Mouse (Mus musculus) heart, embryonic 10.5 days (tissue): ENCODE data around the gene Pet100. TPM values are rescaled to one million over a fixed set of nuclear protein-coding genes. Genes with fewer than 3 reads are reported as not detected.
A peak's percentile ranks its signal among the peaks of the same experiment; 100 is the strongest.

Source experiments
- DNase-seq: peaks from one replicate; pipeline ENCODE4 v3.0.0-alpha.2; 2017; ENCODE audit warnings: low spot score
- H3K27ac ChIP-seq: fragments of 300-500 bp; sonication (generic); 2 replicates; pipeline ENCODE4 v1.5.1; 2016; ENCODE audit warnings: mild to moderate bottlenecking
- H3K27me3 ChIP-seq: fragments of 300-500 bp; sonication (generic); 2 replicates; pipeline ENCODE4 v1.6.1; 2016; ENCODE audit warnings: mild to moderate bottlenecking; ENCODE audit not compliant: poor library complexity, insufficient read depth, severe bottlenecking
- H3K36me3 ChIP-seq: fragments of 300-500 bp; sonication (generic); 2 replicates; pipeline ENCODE4 v1.6.1; 2016; ENCODE audit warnings: mild to moderate bottlenecking, moderate library complexity
- H3K4me1 ChIP-seq: fragments of 300-500 bp; sonication (generic); 2 replicates; pipeline ENCODE4 v1.6.1; 2016; ENCODE audit warnings: mild to moderate bottlenecking
- H3K4me3 ChIP-seq: fragments of 300-500 bp; sonication (generic); 2 replicates; pipeline ENCODE4 v1.5.1; 2016; ENCODE audit warnings: mild to moderate bottlenecking, moderate library complexity
- H3K9me3 ChIP-seq: fragments of 300-500 bp; sonication (generic); 2 replicates; pipeline ENCODE4 v1.6.1; 2016; ENCODE audit warnings: mild to moderate bottlenecking, moderate library complexity
- WGBS: fragments of 180-500 bp; shearing (Covaris S2); methylation state at CpG from one replicate; pipeline ENCODE4 v1.1.7; 2016; 5-methylcytosine and 5-hydroxymethylcytosine counted together
- polyA plus RNA-seq: library from polyadenylated mRNA; unstranded; fragments of >200 nt; fragmentation: Nextera tagmentation; extraction: Ambion mirVana; gene quantifications from 2 replicates; pipeline ENCODE4 v1.2.1, GENCODE M21; 2016

Pet100 gene
- polyA plus RNA-seq, 1 experiment from 2014 or later: 94.8 TPM

- WGBS: 10% methylated on average over 8 of the region's 8 CpGs
- Histone ChIP-seq H3K4me1 (peaks cover 12% of the 10 kb centered on the region), H3K4me3 (peak overlapping the region; percentile 83), H3K27ac (peak overlapping the region; percentile 90), H3K27me3 (peaks cover 12% of the 10 kb centered on the region), H3K9me3 (no peaks in the 10 kb centered on the region), H3K36me3 (peaks cover 26% of the 10 kb centered on the region)
- DNase-seq: no peak
Measured at GRCm38 (mm10) chr8:3631478-3631875, 10.1 kb downstream of the Pet100 start.

DNA sequence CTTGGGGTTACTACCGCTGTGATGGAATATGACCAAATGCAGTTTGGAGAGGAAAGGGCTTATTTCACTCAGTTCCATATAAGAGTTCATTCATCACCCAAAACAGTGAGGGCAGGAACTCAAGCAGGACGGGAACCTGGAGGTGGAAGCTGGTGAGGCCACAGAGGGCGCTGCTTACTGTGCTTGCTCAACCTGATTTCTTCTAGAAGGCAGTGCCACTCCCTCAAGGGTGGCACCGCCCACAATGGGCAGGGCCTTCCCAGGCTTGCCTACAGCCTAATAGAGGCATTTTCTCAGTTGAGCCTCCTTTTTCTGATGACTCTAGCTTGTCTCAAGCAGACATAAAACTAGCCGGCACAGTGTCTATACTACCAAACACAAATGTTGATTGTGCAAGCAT is 24.5 kb downstream of the Pet100 start:
- Histone ChIP-seq H3K27me3 (no peaks in the 10 kb centered on the region), H3K36me3 (peaks cover 19% of the 10 kb centered on the region), H3K9me3 (no peaks in the 10 kb centered on the region), H3K4me1 (no peaks in the 10 kb centered on the region), H3K4me3 (no peak overlapping the region), H3K27ac (no peak overlapping the region)
- WGBS: 24% methylated on average over 5 of the region's 5 CpGs
- no peak for DNase-seq

DNA sequence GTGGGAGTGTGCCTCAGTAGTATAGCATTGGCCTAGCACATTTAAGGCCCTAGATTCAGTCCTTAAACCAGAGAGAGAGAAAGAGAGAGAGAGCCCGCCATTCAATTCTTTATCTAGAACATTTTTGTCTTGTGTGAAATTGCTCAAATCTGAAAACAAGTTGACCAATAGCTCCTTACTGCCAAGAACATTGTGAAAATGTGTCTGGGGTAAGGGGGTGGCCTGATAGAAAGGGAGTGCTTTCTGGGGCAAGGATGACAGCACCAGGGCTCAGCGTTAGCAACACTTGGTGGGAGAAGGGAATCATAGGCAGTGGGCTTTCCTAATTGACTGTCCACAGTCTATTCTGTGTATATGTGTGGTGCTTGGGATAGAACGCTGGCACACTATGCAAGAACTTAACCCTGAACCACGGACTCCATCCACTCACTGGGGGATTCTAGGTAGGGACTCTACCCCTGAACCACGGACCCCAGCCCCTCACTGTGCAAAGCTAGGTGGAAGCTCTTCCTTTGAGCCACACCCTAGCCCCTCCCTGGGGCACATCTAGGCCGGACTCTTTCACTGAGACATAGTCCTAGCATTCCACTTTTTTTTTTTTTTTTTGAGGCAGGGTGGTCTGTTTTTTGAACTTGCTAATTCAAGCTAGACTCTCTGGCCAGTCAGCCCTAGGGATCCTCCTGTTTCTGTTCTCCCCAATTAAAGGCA is 25.6 kb downstream of the Pet100 start:
- no peak overlapping the region for H3K4me3 ChIP-seq
- no peak for DNase-seq
- H3K4me1 ChIP-seq: no peaks in the 10 kb centered on the region
- no peaks in the 10 kb centered on the region for H3K9me3 ChIP-seq
- no peaks in the 10 kb centered on the region for H3K27me3 ChIP-seq
- no peak overlapping the region for H3K27ac ChIP-seq
- H3K36me3 ChIP-seq: peaks cover 8% of the 10 kb centered on the region; the same call in 1 of the 2 replicates
- 80% methylated on average over 6 of the region's 6 CpGs for WGBS

DNA sequence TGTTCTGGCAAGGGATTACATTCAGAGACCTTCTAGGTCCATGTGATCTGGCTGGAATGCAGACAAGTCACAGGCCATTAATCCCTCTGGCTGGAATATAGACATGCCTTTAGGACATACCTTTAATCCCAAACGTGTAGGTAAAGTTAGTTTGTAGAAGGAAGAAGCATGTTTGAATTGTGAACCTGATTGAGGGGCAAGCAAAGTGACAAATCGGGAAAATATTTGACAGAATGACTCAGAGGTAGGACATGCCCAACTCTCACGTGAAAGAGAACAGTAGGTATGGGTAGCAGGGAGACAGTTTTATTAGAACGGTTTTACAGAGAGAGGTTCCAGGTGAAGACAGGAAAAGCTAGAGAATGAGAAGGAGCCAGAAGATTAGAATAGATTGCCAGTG is 26.2 kb downstream of the Pet100 start:
- Histone ChIP-seq H3K4me3 (no peak overlapping the region), H3K36me3 (peaks cover 3% of the 10 kb centered on the region; the same call in 1 of the 2 replicates), H3K27me3 (no peaks in the 10 kb centered on the region), H3K4me1 (no peaks in the 10 kb centered on the region), H3K27ac (no peak overlapping the region), H3K9me3 (no peaks in the 10 kb centered on the region)
- no peak for DNase-seq
- 69% methylated on average over 4 of the region's 4 CpGs for WGBS

DNA sequence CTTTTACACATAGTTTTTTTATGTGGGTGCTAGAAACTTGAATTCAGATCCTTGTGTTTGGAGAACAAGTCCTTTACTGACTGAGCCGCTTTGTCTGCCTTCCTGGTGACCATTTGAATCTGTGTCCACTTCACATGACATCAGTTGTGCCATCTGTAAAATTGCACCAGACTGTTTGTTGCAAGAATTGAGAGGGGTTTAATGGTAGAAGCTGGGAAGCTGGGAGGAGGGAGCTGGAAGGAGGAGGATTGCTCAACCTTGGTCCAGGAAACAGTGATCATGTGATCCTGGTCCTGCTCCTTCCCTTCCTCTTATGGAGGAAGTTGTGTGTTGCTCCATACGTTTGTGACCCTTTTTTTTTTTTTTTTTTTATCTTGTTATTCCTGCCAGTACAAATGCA is 26.9 kb downstream of the Pet100 start:
- H3K27me3 ChIP-seq: no peaks in the 10 kb centered on the region
- H3K4me1 ChIP-seq: no peaks in the 10 kb centered on the region
- no peak for DNase-seq
- H3K36me3 ChIP-seq: no peaks in the 10 kb centered on the region
- H3K4me3 ChIP-seq: no peak overlapping the region
- no peaks in the 10 kb centered on the region for H3K9me3 ChIP-seq
- H3K27ac ChIP-seq: no peak overlapping the region
- 61% methylated on average over 2 of the region's 2 CpGs for WGBS

- no peaks in the 10 kb centered on the region for H3K9me3 ChIP-seq
- H3K27ac ChIP-seq: no peak overlapping the region
- DNase-seq: no peak
- 0 out of 2 replicates have a peak overlapping the region, but pooled peaks have one; percentile 15 for H3K4me3 ChIP-seq
- H3K36me3 ChIP-seq: no peaks in the 10 kb centered on the region
- no peaks in the 10 kb centered on the region for H3K4me1 ChIP-seq
- no peaks in the 10 kb centered on the region for H3K27me3 ChIP-seq
- 43% methylated on average over 1 of the region's 1 CpGs for WGBS
Measured at GRCm38 (mm10) chr8:3648990-3649389, 27.6 kb downstream of the Pet100 start.

GRCm38 (mm10) chr8:3652845-3653244 is 31.5 kb downstream of the Pet100 start:
- H3K36me3 ChIP-seq: no peaks in the 10 kb centered on the region
- WGBS: 71% methylated on average over 3 of the region's 3 CpGs
- H3K9me3 ChIP-seq: no peaks in the 10 kb centered on the region
- H3K27me3 ChIP-seq: no peaks in the 10 kb centered on the region; the same call in 1 of the 2 replicates
- H3K27ac ChIP-seq: no peak overlapping the region
- H3K4me3 ChIP-seq: no peak overlapping the region
- DNase-seq: no peak
- no peaks in the 10 kb centered on the region; the same call in 1 of the 2 replicates for H3K4me1 ChIP-seq

GRCm38 (mm10) chr8:3654726-3655508 is 33.6 kb downstream of the Pet100 start:
- H3K9me3 ChIP-seq: no peaks in the 10 kb centered on the region
- H3K4me1 ChIP-seq: no peaks in the 10 kb centered on the region; the same call in 1 of the 2 replicates
- H3K27me3 ChIP-seq: no peaks in the 10 kb centered on the region; the same call in 1 of the 2 replicates
- no peak for DNase-seq
- WGBS: 65% methylated on average over 11 of the region's 11 CpGs
- no peak overlapping the region for H3K4me3 ChIP-seq
- H3K36me3 ChIP-seq: no peaks in the 10 kb centered on the region
- no peak overlapping the region for H3K27ac ChIP-seq

GRCm38 (mm10) chr8:3655526-3655925 is 34.2 kb downstream of the Pet100 start, which contains the start of gene Retn:
Gene Retn (plus strand): TSS chr8:3655770.
- Histone ChIP-seq H3K4me1 (no peaks in the 10 kb centered on the region; the same call in 1 of the 2 replicates), H3K36me3 (no peaks in the 10 kb centered on the region), H3K27ac (no peak within 1 kb of the TSS), H3K9me3 (no peaks in the 10 kb centered on the region), H3K4me3 (no peak within 1 kb of the TSS), H3K27me3 (no peaks in the 10 kb centered on the region; the same call in 1 of the 2 replicates)
- WGBS: 55% methylated on average over 3 of the region's 3 CpGs
- no peak for DNase-seq

- H3K27ac ChIP-seq: no peak overlapping the region
- no peak for DNase-seq
- no peaks in the 10 kb centered on the region; the same call in 1 of the 2 replicates for H3K4me1 ChIP-seq
- 26% methylated on average over 7 of the region's 7 CpGs for WGBS
- H3K36me3 ChIP-seq: no peaks in the 10 kb centered on the region
- no peak overlapping the region for H3K4me3 ChIP-seq
- H3K9me3 ChIP-seq: no peaks in the 10 kb centered on the region
- no peaks in the 10 kb centered on the region; the same call in 1 of the 2 replicates for H3K27me3 ChIP-seq
Measured at GRCm38 (mm10) chr8:3656725-3657381, 35.5 kb downstream of the Pet100 start.

DNA sequence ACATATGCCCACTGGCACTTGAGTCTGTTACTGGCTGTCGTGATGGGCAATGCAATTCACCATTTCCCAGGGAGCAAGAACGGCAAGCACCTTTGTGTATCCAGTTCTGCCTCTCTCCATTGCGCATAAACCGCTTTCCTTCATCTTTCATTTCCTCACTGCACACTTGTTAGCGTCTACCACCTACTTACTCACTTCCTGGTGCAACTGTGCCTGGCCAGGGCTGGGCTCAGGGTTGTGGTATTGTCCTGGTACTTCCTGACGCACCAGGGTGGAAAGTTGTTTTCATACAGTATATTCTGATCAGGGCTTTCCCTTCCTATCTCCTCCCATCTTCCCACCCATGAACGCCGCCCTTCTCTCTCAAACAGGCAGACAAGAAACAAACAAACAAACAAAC is 39.5 kb downstream of the Pet100 start:
- H3K4me3 ChIP-seq: no peak overlapping the region
- WGBS: 75% methylated on average over 8 of the region's 8 CpGs
- no peak for DNase-seq
- no peaks in the 10 kb centered on the region; the same call in 1 of the 2 replicates for H3K4me1 ChIP-seq
- H3K27ac ChIP-seq: no peak overlapping the region
- no peaks in the 10 kb centered on the region; the same call in 1 of the 2 replicates for H3K27me3 ChIP-seq
- H3K36me3 ChIP-seq: no peaks in the 10 kb centered on the region
- H3K9me3 ChIP-seq: no peaks in the 10 kb centered on the region

DNA sequence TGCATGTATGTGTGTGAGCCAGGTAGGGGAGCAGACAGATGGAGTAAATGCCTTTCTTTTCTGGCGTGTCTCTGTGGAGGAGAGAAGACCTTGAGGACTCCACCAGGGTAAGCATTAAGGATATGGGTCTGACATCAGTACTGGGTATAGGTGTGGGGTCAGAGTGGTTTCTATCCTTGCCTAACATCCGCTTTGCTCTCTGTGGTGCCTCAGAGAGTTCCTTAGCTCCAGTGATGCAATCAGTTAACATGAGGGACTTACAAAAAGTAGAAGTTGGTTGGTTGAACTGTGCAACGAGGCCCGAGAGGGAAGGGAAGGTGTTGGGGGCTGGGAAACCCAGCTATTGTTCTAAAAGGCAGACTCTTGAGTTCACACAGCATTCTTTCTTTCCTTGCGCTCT is 43.1 kb downstream of the Pet100 start:
- H3K4me1 ChIP-seq: no peaks in the 10 kb centered on the region
- H3K27ac ChIP-seq: no peak overlapping the region
- WGBS: 61% methylated on average over 5 of the region's 5 CpGs
- no peaks in the 10 kb centered on the region for H3K36me3 ChIP-seq
- DNase-seq: no peak
- H3K4me3 ChIP-seq: no peak overlapping the region
- no peaks in the 10 kb centered on the region for H3K9me3 ChIP-seq
- H3K27me3 ChIP-seq: no peaks in the 10 kb centered on the region

- DNase-seq: no peak
- Histone ChIP-seq H3K4me3 (no peak within 1 kb of the TSS), H3K4me1 (no peaks in the 10 kb centered on the region), H3K27me3 (no peaks in the 10 kb centered on the region), H3K27ac (no peak within 1 kb of the TSS), H3K36me3 (no peaks in the 10 kb centered on the region), H3K9me3 (no peaks in the 10 kb centered on the region)
- WGBS: 63% methylated on average over 6 of the region's 6 CpGs
Measured at GRCm38 (mm10) chr8:3665507-3665906, 44.2 kb downstream of the Pet100 start, which contains the start of gene Mcemp1. Gene Mcemp1 (plus strand): TSS chr8:3665754.
